Mouse (Mus musculus): ENCODE data around the gene Fkbp9. TPM values are rescaled to one million over a fixed set of nuclear protein-coding genes. Genes with fewer than 3 reads are reported as not detected.
"Not testable (repeated sequence)": the region's sequence is repeated elsewhere in the genome, so short reads cannot be mapped to it uniquely, and the experiment has no call there.

Gene Fkbp9
- polyA plus RNA-seq, 1 experiment from 2014 or later = 23.9 TPM

GRCm38 (mm10) chr6:56854803-56855202 is 22.9 kb downstream of the Fkbp9 start:
- Histone ChIP-seq H3K36me3 (ENCODE audit: control insufficient read depth, insufficient read depth) (no peaks in the 10 kb centered on the region), H3K27me3 (ENCODE audit: control insufficient read depth, insufficient read depth, low read depth, low read length) (no peaks in the 10 kb centered on the region), H3K4me2 (ENCODE audit: low read depth, low read length) (no peak overlapping the region), H3K9me3 (replicated peaks; ENCODE audit: control insufficient read depth, low read length) (no peaks in the 10 kb centered on the region), H3K27ac (ENCODE audit: low read length) (no peak overlapping the region), H3K4me3 (ENCODE audit: low read depth, low read length) (no peak overlapping the region), H3K9ac (ENCODE audit: low read depth, low read length) (no peak overlapping the region), H3K4me1 (ENCODE audit: control insufficient read depth, low read depth, low read length) (peaks cover 4% of the 10 kb centered on the region; the same call in 1 of the 2 replicates)
- no peak for ATAC-seq (ENCODE audit: low read depth)
- WGBS (ENCODE audit: insufficient replicate concordance) = 72% methylated on average over 8 of the region's 8 CpGs

- H3K9ac ChIP-seq (ENCODE audit: low read depth, low read length) = no peak overlapping the region
- no peak for ATAC-seq (ENCODE audit: low read depth)
- no peak overlapping the region for H3K4me2 ChIP-seq (ENCODE audit: low read depth, low read length)
- no peaks in the 10 kb centered on the region for H3K9me3 ChIP-seq (replicated peaks; ENCODE audit: control insufficient read depth, low read length)
- H3K4me3 ChIP-seq (ENCODE audit: low read depth, low read length) = no peak overlapping the region
- no peaks in the 10 kb centered on the region for H3K27me3 ChIP-seq (ENCODE audit: control insufficient read depth, insufficient read depth, low read depth, low read length)
- H3K4me1 ChIP-seq (ENCODE audit: control insufficient read depth, low read depth, low read length) = peaks cover 5% of the 10 kb centered on the region
- 76% methylated on average over 5 of the region's 5 CpGs for WGBS (ENCODE audit: insufficient replicate concordance)
- no peaks in the 10 kb centered on the region for H3K36me3 ChIP-seq (ENCODE audit: control insufficient read depth, insufficient read depth)
- H3K27ac ChIP-seq (ENCODE audit: low read length) = no peak overlapping the region
These were observed 24.9 kb downstream of the Fkbp9 start for GRCm38 (mm10) chr6:56856748-56857147.

DNA sequence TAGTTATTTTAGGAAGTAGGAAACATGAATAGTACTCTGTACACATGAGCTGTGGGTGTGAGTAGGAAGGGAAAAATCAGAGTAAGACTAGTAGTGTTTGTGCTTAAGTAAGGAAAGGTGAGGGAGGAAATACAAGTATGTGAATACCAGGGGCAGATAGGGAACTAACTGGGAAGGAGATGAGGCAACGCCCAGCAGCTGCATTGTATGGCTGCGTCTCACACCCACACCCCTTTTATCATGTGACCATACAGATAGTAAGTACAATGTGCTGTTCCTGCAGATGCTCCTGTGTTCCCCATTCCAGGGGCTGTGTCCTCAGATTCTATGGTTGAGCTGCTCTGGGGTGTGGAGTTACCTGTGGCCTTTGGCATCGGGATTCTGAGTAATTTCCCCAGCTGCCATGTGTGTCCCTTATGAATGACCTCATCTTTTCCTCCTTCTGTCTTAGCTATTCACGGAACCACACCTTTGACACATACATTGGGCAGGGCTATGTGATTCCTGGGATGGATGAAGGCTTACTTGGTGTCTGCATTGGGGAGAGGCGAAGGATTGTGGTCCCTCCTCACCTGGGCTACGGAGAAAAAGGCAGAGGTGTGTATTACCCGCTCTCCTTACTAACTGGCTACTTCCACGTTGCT is 28.5 kb downstream of the Fkbp9 start:
- Histone ChIP-seq H3K4me1 (ENCODE audit: control insufficient read depth, low read depth, low read length) (peaks cover 5% of the 10 kb centered on the region), H3K9ac (ENCODE audit: low read depth, low read length) (no peak overlapping the region), H3K27me3 (ENCODE audit: control insufficient read depth, insufficient read depth, low read depth, low read length) (no peaks in the 10 kb centered on the region), H3K9me3 (replicated peaks; ENCODE audit: control insufficient read depth, low read length) (no peaks in the 10 kb centered on the region), H3K4me2 (ENCODE audit: low read depth, low read length) (no peak overlapping the region), H3K27ac (ENCODE audit: low read length) (no peak overlapping the region), H3K4me3 (ENCODE audit: low read depth, low read length) (no peak overlapping the region), H3K36me3 (ENCODE audit: control insufficient read depth, insufficient read depth) (no peaks in the 10 kb centered on the region)
- WGBS (ENCODE audit: insufficient replicate concordance) = 59% methylated on average over 8 of the region's 8 CpGs
- no peak for ATAC-seq (ENCODE audit: low read depth)

- H3K36me3 ChIP-seq (ENCODE audit: control insufficient read depth, insufficient read depth); H3K4me2 ChIP-seq (ENCODE audit: low read depth, low read length); H3K27me3 ChIP-seq (ENCODE audit: control insufficient read depth, insufficient read depth, low read depth, low read length); H3K9me3 ChIP-seq (replicated peaks; ENCODE audit: control insufficient read depth, low read length); H3K4me3 ChIP-seq (ENCODE audit: low read depth, low read length); H3K4me1 ChIP-seq (ENCODE audit: control insufficient read depth, low read depth, low read length); ATAC-seq (ENCODE audit: low read depth); H3K27ac ChIP-seq (ENCODE audit: low read length); H3K9ac ChIP-seq (ENCODE audit: low read depth, low read length): not testable (repeated sequence)
- WGBS (ENCODE audit: insufficient replicate concordance) = 88% methylated on average over 1 of the region's 1 CpGs
These were observed 35.0 kb downstream of the Fkbp9 start for GRCm38 (mm10) chr6:56866899-56867298.

- Histone ChIP-seq H3K4me3 (ENCODE audit: low read depth, low read length) (no peak overlapping the region), H3K9me3 (replicated peaks; ENCODE audit: control insufficient read depth, low read length) (no peaks in the 10 kb centered on the region), H3K9ac (ENCODE audit: low read depth, low read length) (no peak overlapping the region), H3K27me3 (ENCODE audit: control insufficient read depth, insufficient read depth, low read depth, low read length) (no peaks in the 10 kb centered on the region), H3K4me1 (ENCODE audit: control insufficient read depth, low read depth, low read length) (peaks cover 9% of the 10 kb centered on the region), H3K27ac (ENCODE audit: low read length) (no peak overlapping the region), H3K36me3 (ENCODE audit: control insufficient read depth, insufficient read depth) (no peaks in the 10 kb centered on the region), H3K4me2 (ENCODE audit: low read depth, low read length) (no peak overlapping the region)
- 50% methylated on average over 8 of the region's 8 CpGs for WGBS (ENCODE audit: insufficient replicate concordance)
- ATAC-seq (ENCODE audit: low read depth) = peak; percentile 56; the same call in 1 of the 2 replicates
These were observed 36.7 kb downstream of the Fkbp9 start for GRCm38 (mm10) chr6:56868565-56868964.

DNA sequence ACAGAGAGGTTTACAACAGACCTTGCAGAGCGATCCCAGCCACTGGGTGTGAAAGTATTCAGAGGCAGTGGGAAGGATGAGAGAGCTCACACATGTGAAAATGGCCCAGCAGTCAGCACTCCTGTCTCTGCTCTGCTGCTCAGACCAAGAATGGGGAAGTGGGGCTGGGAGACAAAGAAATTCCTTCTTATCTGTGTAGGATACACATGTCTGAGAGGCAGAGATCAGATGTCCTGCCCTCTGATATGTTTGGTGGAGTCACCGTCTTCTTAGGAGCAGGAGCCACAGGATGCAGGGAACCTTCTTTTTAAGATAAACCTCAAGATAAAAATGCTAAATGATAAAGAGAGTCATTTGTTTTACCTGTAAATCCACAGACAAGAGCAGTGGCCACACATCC is 38.2 kb downstream of the Fkbp9 start:
- H3K9me3 ChIP-seq (replicated peaks; ENCODE audit: control insufficient read depth, low read length) = no peaks in the 10 kb centered on the region
- H3K9ac ChIP-seq (ENCODE audit: low read depth, low read length) = no peak overlapping the region
- no peak overlapping the region for H3K4me2 ChIP-seq (ENCODE audit: low read depth, low read length)
- peaks cover 9% of the 10 kb centered on the region for H3K4me1 ChIP-seq (ENCODE audit: control insufficient read depth, low read depth, low read length)
- H3K27me3 ChIP-seq (ENCODE audit: control insufficient read depth, insufficient read depth, low read depth, low read length) = no peaks in the 10 kb centered on the region
- no peak overlapping the region for H3K27ac ChIP-seq (ENCODE audit: low read length)
- WGBS (ENCODE audit: insufficient replicate concordance) = 25% methylated on average over 2 of the region's 2 CpGs
- no peak overlapping the region for H3K4me3 ChIP-seq (ENCODE audit: low read depth, low read length)
- ATAC-seq (ENCODE audit: low read depth) = no peak
- no peaks in the 10 kb centered on the region for H3K36me3 ChIP-seq (ENCODE audit: control insufficient read depth, insufficient read depth)

GRCm38 (mm10) chr6:56876870-56877269 is 45.0 kb downstream of the Fkbp9 start:
- ATAC-seq (ENCODE audit: low read depth) = no peak
- Histone ChIP-seq H3K4me2 (ENCODE audit: low read depth, low read length) (no peak overlapping the region), H3K27me3 (ENCODE audit: control insufficient read depth, insufficient read depth, low read depth, low read length) (no peaks in the 10 kb centered on the region), H3K9ac (ENCODE audit: low read depth, low read length) (no peak overlapping the region), H3K27ac (ENCODE audit: low read length) (no peak overlapping the region), H3K9me3 (replicated peaks; ENCODE audit: control insufficient read depth, low read length) (no peaks in the 10 kb centered on the region), H3K36me3 (ENCODE audit: control insufficient read depth, insufficient read depth) (peaks cover 15% of the 10 kb centered on the region), H3K4me1 (ENCODE audit: control insufficient read depth, low read depth, low read length) (peaks cover 7% of the 10 kb centered on the region), H3K4me3 (ENCODE audit: low read depth, low read length) (no peak overlapping the region)
- 35% methylated on average over 4 of the region's 4 CpGs for WGBS (ENCODE audit: insufficient replicate concordance)

DNA sequence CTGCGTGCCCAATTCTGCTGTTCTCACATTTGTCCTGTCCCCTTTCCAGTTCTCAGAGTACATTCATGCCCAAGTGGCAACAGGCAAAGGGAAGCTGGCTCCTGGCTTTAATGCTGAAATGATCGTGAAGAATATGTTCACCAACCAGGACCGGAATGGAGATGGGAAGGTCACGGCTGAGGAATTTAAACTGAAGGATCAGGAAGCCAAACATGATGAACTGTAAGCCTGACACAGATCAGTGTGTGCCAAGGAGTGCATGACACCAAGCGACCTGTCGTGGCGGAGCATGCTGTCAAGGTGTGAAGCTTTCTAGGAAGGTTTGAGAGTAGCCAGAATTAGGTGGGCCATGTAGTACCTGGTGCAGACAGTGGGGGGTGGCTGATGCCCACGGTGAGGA is 46.1 kb downstream of the Fkbp9 start:
- no peak overlapping the region for H3K27ac ChIP-seq (ENCODE audit: low read length)
- H3K36me3 ChIP-seq (ENCODE audit: control insufficient read depth, insufficient read depth) = peaks cover 25% of the 10 kb centered on the region
- peaks cover 7% of the 10 kb centered on the region for H3K4me1 ChIP-seq (ENCODE audit: control insufficient read depth, low read depth, low read length)

DNA sequence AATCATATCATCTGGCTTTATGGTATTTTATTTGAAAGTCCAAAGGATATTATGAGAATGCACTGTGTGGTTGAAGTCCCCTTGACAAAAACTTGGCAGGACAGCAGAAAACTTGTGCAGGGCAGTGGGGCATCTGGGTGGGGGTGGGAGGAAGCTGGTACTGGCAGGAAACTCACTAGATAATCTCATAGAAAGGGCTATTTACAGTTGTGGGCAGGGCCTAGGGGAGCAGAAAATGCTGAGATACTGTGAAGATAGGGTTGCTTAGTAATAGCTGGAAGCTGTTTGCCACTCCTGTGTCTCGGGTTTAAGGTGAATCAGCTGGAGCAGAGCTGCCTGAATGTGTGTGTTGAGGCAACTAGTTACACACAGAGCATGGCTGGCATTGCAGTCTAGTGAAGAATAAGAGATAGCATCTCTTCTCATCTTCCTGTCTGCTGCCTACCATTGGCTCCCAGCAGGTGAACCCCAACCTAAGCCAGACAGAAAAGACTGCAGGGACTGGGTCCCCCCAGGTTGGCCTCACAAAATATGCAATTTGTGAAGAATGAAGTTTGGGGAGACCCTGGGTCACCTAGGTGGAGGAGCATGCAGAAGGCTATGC is 47.6 kb downstream of the Fkbp9 start:
- WGBS (ENCODE audit: insufficient replicate concordance) = 3% methylated on average over 1 of the region's 1 CpGs
- ATAC-seq (ENCODE audit: low read depth) = peak; percentile 65
- H3K9me3 ChIP-seq (replicated peaks; ENCODE audit: control insufficient read depth, low read length) = no peaks in the 10 kb centered on the region
- H3K4me2 ChIP-seq (ENCODE audit: low read depth, low read length) = no peak overlapping the region
- H3K4me3 ChIP-seq (ENCODE audit: low read depth, low read length) = no peak overlapping the region
- H3K27me3 ChIP-seq (ENCODE audit: control insufficient read depth, insufficient read depth, low read depth, low read length) = no peaks in the 10 kb centered on the region
- H3K9ac ChIP-seq (ENCODE audit: low read depth, low read length) = no peak overlapping the region
- 0 out of 2 replicates have a peak overlapping the region, but pooled peaks have one; percentile 20 for H3K27ac ChIP-seq (ENCODE audit: low read length)
- peaks cover 37% of the 10 kb centered on the region for H3K36me3 ChIP-seq (ENCODE audit: control insufficient read depth, insufficient read depth)
- peaks cover 7% of the 10 kb centered on the region for H3K4me1 ChIP-seq (ENCODE audit: control insufficient read depth, low read depth, low read length)

More for the DNA sequence above, 46.1 kb downstream of the Fkbp9 start:
- no peaks in the 10 kb centered on the region for H3K27me3 ChIP-seq (ENCODE audit: control insufficient read depth, insufficient read depth, low read depth, low read length)
- no peak overlapping the region for H3K4me2 ChIP-seq (ENCODE audit: low read depth, low read length)
- H3K9me3 ChIP-seq (replicated peaks; ENCODE audit: control insufficient read depth, low read length) = no peaks in the 10 kb centered on the region
- 88% methylated on average over 8 of the region's 8 CpGs for WGBS (ENCODE audit: insufficient replicate concordance)
- no peak overlapping the region for H3K4me3 ChIP-seq (ENCODE audit: low read depth, low read length)
- no peak for ATAC-seq (ENCODE audit: low read depth)
- no peak overlapping the region for H3K9ac ChIP-seq (ENCODE audit: low read depth, low read length)
